Mouse (Mus musculus) CH12.LX (cell line): ENCODE measurements around the gene Ascl2. TPM values are rescaled to one million over a fixed set of nuclear protein-coding genes. Genes with fewer than 3 reads are reported as not detected.

ENCODE experiments used
- DNase-seq: peaks from one replicate; pipeline ENCODE4 v3.0.0-alpha.2; 2013; ENCODE audit errors: extremely low read depth
- H3K27ac ChIP-seq: 2 replicates; pipeline ENCODE4 v1.5.1; 2012; ENCODE audit warnings: low read depth, mild to moderate bottlenecking, control low read depth, moderate library complexity; ENCODE audit not compliant: insufficient read depth
- H3K27me3 ChIP-seq: replicated peaks from 2 replicates; pipeline ENCODE3; 2012; ENCODE audit warnings: inconsistent platforms
- H3K36me3 ChIP-seq, 2 experiments: replicated peaks in 1 of 2; 2 replicates each; pipeline versions ENCODE3 to v1.6.1; 2012; ENCODE audit warnings: inconsistent platforms in 1 of 2, low read length in 1 of 2, mild to moderate bottlenecking in 1 of 2, mixed read lengths in 1 of 2, moderate library complexity in 1 of 2; ENCODE audit not compliant: control insufficient read depth in 1 of 2, insufficient read depth in 1 of 2
- H3K4me1 ChIP-seq, 2 experiments: 2 replicates each; pipeline ENCODE4 v1.6.1; 2012; ENCODE audit warnings: inconsistent platforms in 1 of 2, moderate library complexity in 1 of 2; ENCODE audit not compliant: insufficient read depth in 2 of 2, control insufficient read depth in 1 of 2
- H3K4me2 ChIP-seq: 2 replicates; pipeline ENCODE4 v1.6.1; 2012; ENCODE audit warnings: low read depth, mild to moderate bottlenecking, control low read depth; ENCODE audit not compliant: poor library complexity, insufficient read depth, severe bottlenecking
- H3K4me3 ChIP-seq, 3 experiments: fragments of 150-350 bp in 1 of 3; sonication (generic) in 1 of 3; replicated peaks in 1 of 3; 2 replicates each; pipeline versions ENCODE3 to v1.5.1; 2011 to 2012; ENCODE audit warnings: low read depth in 2 of 3, low read length in 2 of 3, mild to moderate bottlenecking in 2 of 3, moderate library complexity in 2 of 3, control low read depth in 1 of 3, improper control_type of control experiment in 1 of 3, inconsistent platforms in 1 of 3, mixed read lengths in 1 of 3; ENCODE audit not compliant: poor library complexity in 1 of 3
- H3K79me2 ChIP-seq: replicated peaks from 2 replicates; pipeline ENCODE4 v1.6.1; 2012; ENCODE audit warnings: mild to moderate bottlenecking, moderate library complexity; ENCODE audit not compliant: control insufficient read depth, poor library complexity, insufficient read depth, severe bottlenecking; ENCODE audit errors: extremely low read depth
- H3K9ac ChIP-seq: 2 replicates; pipeline ENCODE4 v1.6.1; 2012; ENCODE audit warnings: low read depth, mild to moderate bottlenecking, control low read depth, moderate library complexity; ENCODE audit not compliant: insufficient read depth
- H3K9me3 ChIP-seq: replicated peaks from 2 replicates; pipeline ENCODE3; 2012; ENCODE audit warnings: low read length, inconsistent platforms, mixed read lengths
- BHLHE40 ChIP-seq: IDR thresholded peaks from 2 replicates; pipeline ENCODE4 v1.6.1; 2011; ENCODE audit warnings: mild to moderate bottlenecking, low read depth, low read length, improper control_type of control experiment
- CHD2 ChIP-seq: IDR thresholded peaks from 2 replicates; pipeline ENCODE4 v1.6.1; 2011; ENCODE audit warnings: low read length, improper control_type of control experiment
- CTCF ChIP-seq, 2 experiments: IDR thresholded peaks in 1 of 2; conservative IDR thresholded peaks in 1 of 2; 2 replicates each; pipeline ENCODE4 v1.5.1; 2011 to 2012; ENCODE audit warnings: low read depth in 2 of 2, low read length in 2 of 2, improper control_type of control experiment in 1 of 2, inconsistent platforms in 1 of 2, mild to moderate bottlenecking in 1 of 2, moderate library complexity in 1 of 2
- ELF1 ChIP-seq: IDR thresholded peaks from 2 replicates; pipeline ENCODE4 v1.6.1; 2014; ENCODE audit warnings: low read depth, mild to moderate bottlenecking, inconsistent platforms, low read length, improper control_type of control experiment
- EP300 ChIP-seq: IDR thresholded peaks from 2 replicates; pipeline ENCODE4 v1.6.1; 2011; ENCODE audit warnings: low read length, improper control_type of control experiment
- ETS1 ChIP-seq: conservative IDR thresholded peaks from 2 replicates; pipeline ENCODE4 v1.6.1; 2012; ENCODE audit warnings: low read depth, mild to moderate bottlenecking, inconsistent platforms, low read length, improper control_type of control experiment, moderate library complexity
- GABPA ChIP-seq: IDR thresholded peaks from 2 replicates; pipeline ENCODE4 v1.6.1; 2012; ENCODE audit warnings: low read depth, low read length, improper control_type of control experiment, inconsistent platforms; ENCODE audit not compliant: insufficient replicate concordance
- IRF4 ChIP-seq: IDR thresholded peaks from 2 replicates; pipeline ENCODE4 v1.6.1; 2014; ENCODE audit warnings: low read depth, mild to moderate bottlenecking, inconsistent platforms, low read length, improper control_type of control experiment
- JUN ChIP-seq: IDR thresholded peaks from 2 replicates; pipeline ENCODE4 v1.6.1; 2011; ENCODE audit warnings: low read depth, mild to moderate bottlenecking, low read length, improper control_type of control experiment, moderate library complexity; ENCODE audit not compliant: insufficient read depth
- KAT2A ChIP-seq: IDR thresholded peaks from 2 replicates; pipeline ENCODE4 v1.6.1; 2012; ENCODE audit warnings: low read length, improper control_type of control experiment, inconsistent platforms; ENCODE audit not compliant: insufficient replicate concordance
- MAFK ChIP-seq: IDR thresholded peaks from 2 replicates; pipeline ENCODE4 v1.6.1; 2011; ENCODE audit warnings: low read length, improper control_type of control experiment; ENCODE audit not compliant: insufficient replicate concordance
- MAX ChIP-seq: IDR thresholded peaks from 2 replicates; pipeline ENCODE4 v1.6.1; 2011; ENCODE audit warnings: low read length, improper control_type of control experiment
- MXI1 ChIP-seq: IDR thresholded peaks from 2 replicates; pipeline ENCODE4 v1.6.1; 2011; ENCODE audit warnings: mild to moderate bottlenecking, low read depth, low read length, improper control_type of control experiment
- MYC ChIP-seq: IDR thresholded peaks from 2 replicates; pipeline ENCODE4 v1.6.1; 2011; ENCODE audit warnings: low read depth, mild to moderate bottlenecking, improper control_type of control experiment, low read length
- NELFE ChIP-seq: IDR thresholded peaks from 2 replicates; pipeline ENCODE4 v1.6.1; 2011; ENCODE audit warnings: low read depth, low read length, improper control_type of control experiment
- POLR2A ChIP-seq: IDR thresholded peaks from 2 replicates; pipeline ENCODE4 v1.6.1; 2011; ENCODE audit warnings: low read depth, mild to moderate bottlenecking, improper control_type of control experiment, low read length
- POLR2AphosphoS2 ChIP-seq: IDR thresholded peaks from 2 replicates; pipeline ENCODE4 v1.6.1; 2011; ENCODE audit warnings: low read depth, low read length, improper control_type of control experiment
- RAD21 ChIP-seq: IDR thresholded peaks from 2 replicates; pipeline ENCODE4 v1.6.1; 2011; ENCODE audit warnings: low read depth, mild to moderate bottlenecking, low read length, improper control_type of control experiment, moderate library complexity
- RCOR1 ChIP-seq: conservative IDR thresholded peaks from 2 replicates; pipeline ENCODE4 v1.6.1; 2012; ENCODE audit warnings: low read depth, mild to moderate bottlenecking, inconsistent platforms, low read length, improper control_type of control experiment
- SIN3A ChIP-seq: IDR thresholded peaks from 2 replicates; pipeline ENCODE4 v1.6.1; 2012; ENCODE audit warnings: low read length, improper control_type of control experiment, inconsistent platforms
- TBP ChIP-seq: conservative IDR thresholded peaks from 2 replicates; pipeline ENCODE4 v1.6.1; 2011; ENCODE audit warnings: low read depth, low read length, improper control_type of control experiment
- TCF12 ChIP-seq: IDR thresholded peaks from 2 replicates; pipeline ENCODE4 v1.6.1; 2014; ENCODE audit warnings: low read depth, mild to moderate bottlenecking, inconsistent platforms, low read length, improper control_type of control experiment
- USF1 ChIP-seq: IDR thresholded peaks from 2 replicates; pipeline ENCODE4 v1.6.1; 2014; ENCODE audit warnings: low read depth, mild to moderate bottlenecking, inconsistent platforms, low read length, improper control_type of control experiment
- ZC3H11A ChIP-seq: IDR thresholded peaks from 2 replicates; pipeline ENCODE4 v1.6.1; 2012; ENCODE audit warnings: low read depth, mild to moderate bottlenecking, inconsistent platforms, low read length, improper control_type of control experiment
- ZKSCAN1 ChIP-seq: IDR thresholded peaks from 2 replicates; pipeline ENCODE4 v1.6.1; 2012; ENCODE audit warnings: low read depth, inconsistent platforms, low read length, improper control_type of control experiment, borderline replicate concordance
- ZMIZ1 ChIP-seq: IDR thresholded peaks from 2 replicates; pipeline ENCODE4 v1.6.1; 2012; ENCODE audit warnings: low read depth, mild to moderate bottlenecking, inconsistent platforms, low read length, improper control_type of control experiment
- ZNF384 ChIP-seq: IDR thresholded peaks from 2 replicates; pipeline ENCODE4 v1.6.1; 2012; ENCODE audit warnings: low read depth, low read length, improper control_type of control experiment, inconsistent platforms
- dilution Hi-C: fragments of 300-500 bp; cut with MboI; formaldehyde crosslinking; loops from 2 replicates; pipeline ENCODE4 v1.14.3; 2020; ENCODE audit warnings: low sequenced_read_pairs; ENCODE audit not compliant: extremely low pct_unique_long_range_greater_than_20kb, extremely low pct_ligation_motif_present
- in situ Hi-C: fragments of 300-500 bp; cut with MboI; formaldehyde crosslinking; loops from 3 replicates; pipeline ENCODE4 v1.14.3; 2019; ENCODE audit warnings: low sequenced_read_pairs, low pct_ligation_motif_present, low pct_unique_long_range_greater_than_20kb, mixed read lengths
- polyA plus RNA-seq: library from polyadenylated mRNA; unstranded; fragments of >175 nt; gene quantifications from 2 replicates; pipeline ENCODE4 v1.2.1, GENCODE M21; 2012; ENCODE audit warnings: low read depth; ENCODE audit not compliant: insufficient read length
- total RNA-seq, 2 experiments: library from RNA; depleted of rRNA; stranded (reverse); fragments of 300-350 nt in 1 of 2; fragments of >200 nt in 1 of 2; gene quantifications; 2 replicates each; pipeline ENCODE4 v1.2.3; 2012 to 2014

Ascl2 gene
- total and polyA plus RNA-seq, 3 experiments = not detected

DNA sequence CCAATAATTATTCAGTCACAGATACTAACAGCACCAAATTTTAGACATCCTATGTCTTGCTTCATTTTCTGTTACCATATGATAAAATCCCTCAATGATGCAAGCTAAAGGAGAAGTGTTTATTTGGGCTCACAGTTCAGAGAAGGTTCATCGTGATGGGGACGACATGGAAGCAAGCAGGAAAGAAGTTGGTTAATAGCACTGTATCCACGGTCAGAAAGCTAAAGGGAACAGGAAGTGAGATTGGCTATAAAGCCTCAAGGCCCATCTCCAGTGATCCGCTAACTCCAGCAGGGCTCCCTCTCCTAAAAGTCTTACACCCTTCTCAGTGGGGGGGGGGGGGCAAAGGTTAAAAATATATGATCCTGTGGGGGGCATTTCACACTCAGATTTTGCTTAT lies 12.8 kb upstream of the Ascl2 start:
- dilution Hi-C loops = no loop called here
- Histone ChIP-seq H3K27ac (no peak overlapping the region), H3K4me1 (no peaks in the 10 kb centered on the region)
- no peak for DNase-seq
- TF ChIP-seq USF1 (no peak), MYC (no peak), MAFK (no peak), JUN (no peak), ZC3H11A (no peak), ETS1 (no peak), ZNF384 (no peak), ZMIZ1 (no peak), POLR2A (no peak), SIN3A (no peak), KAT2A (no peak), RAD21 (no peak), ZKSCAN1 (no peak), TBP (no peak), ELF1 (no peak), RCOR1 (no peak)
- TF ChIP-seq, all 38 proteins: peak for 0
- Histone ChIP-seq H3K9ac (no peak overlapping the region), H3K36me3 (peaks cover 0 to 6% of the 10 kb centered on the region in 2 experiments), H3K4me2 (no peak overlapping the region), H3K27me3 (peaks cover 29% of the 10 kb centered on the region), H3K9me3 (no peaks in the 10 kb centered on the region), H3K4me3 (no peak overlapping the region), H3K79me2 (no peaks in the 10 kb centered on the region)
- in situ Hi-C loops = no loop called here

- Histone ChIP-seq H3K4me3 (peak overlapping the region in 2 of 3 experiments; percentile 22 to 48), H3K27ac (no peak overlapping the region), H3K36me3 (no peaks in the 10 kb centered on the region), H3K4me2 (peak overlapping the region; percentile 68), H3K79me2 (no peaks in the 10 kb centered on the region), H3K9ac (no peak overlapping the region), H3K4me1 (peaks cover 11 to 12% of the 10 kb centered on the region in 2 experiments; a peak in 3 of 4 replicates), H3K27me3 (peaks cover 86% of the 10 kb centered on the region), H3K9me3 (peaks cover 16% of the 10 kb centered on the region)
- TF ChIP-seq NELFE (no peak), USF1 (no peak), MAX (peak; percentile 26; the same call in 1 of the 2 replicates), IRF4 (no peak), ZMIZ1 (no peak), GABPA (no peak), TCF12 (no peak), POLR2AphosphoS2 (no peak), EP300 (no peak), CHD2 (no peak), SIN3A (no peak), BHLHE40 (peak; percentile 85), ZNF384 (no peak), ETS1 (no peak), MXI1 (no peak; the same call in 1 of the 2 replicates), CTCF (conservative IDR thresholded peaks at IDR 0.05 in 1 of 2, IDR thresholded peaks at IDR 0.05 in 1 of 2; ENCODE audit: low read depth in 2 of 2, low read length in 2 of 2) (peak in 1 of 2 experiments; percentile 15; a peak in 1 of 4 replicates)
- in situ Hi-C loops = no loop called here
- no peak for DNase-seq
- dilution Hi-C loops = no loop called here
These were observed 918 bp downstream of the Ascl2 start for GRCm38 (mm10) chr7:142967884-142968808.
